Mouse (Mus musculus): ENCODE data around the gene Ndrg4.

DNA sequence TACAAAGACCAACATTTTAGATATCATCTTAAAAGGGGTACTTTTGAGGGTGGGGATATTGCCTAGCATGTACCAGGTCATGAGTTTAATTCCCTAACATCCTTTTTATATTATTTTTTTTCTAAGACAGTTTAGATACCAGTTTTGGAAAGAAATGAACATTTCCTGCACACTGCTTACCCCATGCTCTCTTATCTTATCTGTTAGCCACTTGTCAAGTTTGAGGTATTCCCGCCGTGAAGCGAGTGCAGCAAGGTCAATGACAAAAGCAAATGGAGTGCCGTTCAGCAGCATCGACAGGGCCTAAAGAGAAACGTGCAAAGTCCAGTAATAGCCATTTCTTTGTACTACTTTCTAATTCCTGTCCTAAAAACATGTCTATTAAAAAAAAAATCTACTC lies 83.5 kb downstream of the Ndrg4 start:
- TF ChIP-seq ZC3H11A (IDR thresholded peaks at IDR 0.05; ENCODE audit: borderline replicate concordance, low read depth, low read length) (no peak), CHD2 (IDR thresholded peaks at IDR 0.05; ENCODE audit: low read depth, low read length) (no peak)
